Mouse (Mus musculus) midbrain, embryonic 11.5 days (tissue): ENCODE data around the gene Vps13a. TPM values are rescaled to one million over a fixed set of nuclear protein-coding genes. Genes with fewer than 3 reads are reported as not detected.
A peak's percentile ranks its signal among the peaks of the same experiment; 100 is the strongest.

ENCODE experiments used
- ATAC-seq: fragments of 200-750 bp; cut with Nextera tagmentation; 2 replicates; pipeline ENCODE4 v1.8.0; 2017; ENCODE audit warnings: moderate TSS enrichment, moderate library complexity; ENCODE audit not compliant: low FRiP score
- DNase-seq: peaks from one replicate; pipeline ENCODE4 v3.0.0; 2015; ENCODE audit warnings: low spot score; ENCODE audit errors: missing footprints
- H3K27ac ChIP-seq: fragments of 300-500 bp; sonication (generic); 2 replicates; pipeline ENCODE4 v1.5.1; 2014; ENCODE audit warnings: low read depth, low read length
- H3K27me3 ChIP-seq: fragments of 300-500 bp; sonication (generic); 2 replicates; pipeline ENCODE4 v1.6.1; 2014; ENCODE audit warnings: mild to moderate bottlenecking, low read length, moderate library complexity, mixed read lengths; ENCODE audit not compliant: control insufficient read depth, insufficient read depth
- H3K36me3 ChIP-seq: fragments of 300-500 bp; sonication (generic); 2 replicates; pipeline ENCODE4 v1.6.1; 2014; ENCODE audit warnings: mild to moderate bottlenecking, low read length, moderate library complexity, mixed read lengths; ENCODE audit not compliant: control insufficient read depth, insufficient read depth
- H3K4me1 ChIP-seq: fragments of 300-500 bp; sonication (generic); 2 replicates; pipeline ENCODE4 v1.6.1; 2014; ENCODE audit warnings: low read length; ENCODE audit not compliant: control insufficient read depth, insufficient read depth
- H3K4me2 ChIP-seq: fragments of 300-500 bp; sonication (generic); 2 replicates; pipeline ENCODE4 v1.6.1; 2014; ENCODE audit warnings: mild to moderate bottlenecking, moderate library complexity
- H3K4me3 ChIP-seq: fragments of 300-500 bp; sonication (generic); 2 replicates; pipeline ENCODE4 v1.5.1; 2014; ENCODE audit warnings: low read depth, low read length
- H3K9ac ChIP-seq: fragments of 300-500 bp; sonication (generic); 2 replicates; pipeline ENCODE4 v1.6.1; 2014; ENCODE audit warnings: low read length
- H3K9me3 ChIP-seq: fragments of 300-500 bp; sonication (generic); 2 replicates; pipeline ENCODE4 v1.6.1; 2016; ENCODE audit warnings: low read length; ENCODE audit not compliant: control insufficient read depth
- WGBS: fragments of 180-500 bp; shearing (Covaris S2); extraction: QIAGEN DNeasy Blood & Tissue Kit; methylation state at CpG from one replicate; pipeline ENCODE4 v1.1.7; 2014; 5-methylcytosine and 5-hydroxymethylcytosine counted together
- polyA plus RNA-seq: library from polyadenylated mRNA; unstranded; fragments of >200 nt; fragmentation: Nextera tagmentation; extraction: Ambion mirVana; gene quantifications from 2 replicates; pipeline ENCODE4 v1.2.1, GENCODE M21; 2014

Vps13a gene
- polyA plus RNA-seq, 1 experiment from 2014 or later: 12.4 TPM

- Histone ChIP-seq H3K27me3 (no peaks in the 10 kb centered on the region), H3K27ac (no peak overlapping the region), H3K4me3 (no peak overlapping the region), H3K4me2 (no peak overlapping the region), H3K9ac (no peak overlapping the region), H3K9me3 (no peaks in the 10 kb centered on the region), H3K36me3 (no peaks in the 10 kb centered on the region), H3K4me1 (no peaks in the 10 kb centered on the region)
- ATAC-seq: no peak
- 86% methylated on average over 4 of the region's 4 CpGs for WGBS
- DNase-seq: no peak
These were observed 43.9 kb downstream of the Vps13a start for GRCm38 (mm10) chr19:16736854-16737253.

GRCm38 (mm10) chr19:16728729-16729128, 52.0 kb downstream of the Vps13a start:
- no peak for ATAC-seq

GRCm38 (mm10) chr19:16715249-16715648, 65.5 kb downstream of the Vps13a start:
- no peak for ATAC-seq
- 89% methylated on average over 3 of the region's 3 CpGs for WGBS
- H3K4me2 ChIP-seq: no peak overlapping the region
- H3K27ac ChIP-seq: no peak overlapping the region
- H3K9ac ChIP-seq: no peak overlapping the region
- H3K27me3 ChIP-seq: no peaks in the 10 kb centered on the region
- no peak overlapping the region for H3K4me3 ChIP-seq
- DNase-seq: no peak
- H3K36me3 ChIP-seq: no peaks in the 10 kb centered on the region
- H3K9me3 ChIP-seq: no peaks in the 10 kb centered on the region
- no peaks in the 10 kb centered on the region for H3K4me1 ChIP-seq

More at GRCm38 (mm10) chr19:16728729-16729128, 52.0 kb downstream of the Vps13a start:
- no peaks in the 10 kb centered on the region for H3K36me3 ChIP-seq
- WGBS: 72% methylated on average over 2 of the region's 2 CpGs
- no peak overlapping the region for H3K27ac ChIP-seq
- no peak overlapping the region for H3K9ac ChIP-seq
- H3K27me3 ChIP-seq: no peaks in the 10 kb centered on the region
- no peaks in the 10 kb centered on the region for H3K4me1 ChIP-seq
- H3K9me3 ChIP-seq: no peaks in the 10 kb centered on the region
- DNase-seq: no peak
- H3K4me3 ChIP-seq: no peak overlapping the region
- no peak overlapping the region for H3K4me2 ChIP-seq

GRCm38 (mm10) chr19:16701790-16702189, 78.9 kb downstream of the Vps13a start:
- no peak overlapping the region for H3K4me3 ChIP-seq
- no peaks in the 10 kb centered on the region for H3K9me3 ChIP-seq
- 87% methylated on average over 1 of the region's 1 CpGs for WGBS
- H3K4me2 ChIP-seq: no peak overlapping the region
- H3K27ac ChIP-seq: no peak overlapping the region
- no peaks in the 10 kb centered on the region for H3K36me3 ChIP-seq
- no peaks in the 10 kb centered on the region for H3K27me3 ChIP-seq
- H3K4me1 ChIP-seq: no peaks in the 10 kb centered on the region
- DNase-seq (no peak), ATAC-seq (no peak)
- no peak overlapping the region for H3K9ac ChIP-seq

- Histone ChIP-seq H3K27ac (no peak overlapping the region), H3K36me3 (no peaks in the 10 kb centered on the region), H3K9ac (no peak overlapping the region), H3K4me1 (no peaks in the 10 kb centered on the region), H3K27me3 (no peaks in the 10 kb centered on the region), H3K4me3 (no peak overlapping the region), H3K4me2 (no peak overlapping the region), H3K9me3 (no peaks in the 10 kb centered on the region)
- DNase-seq (no peak), ATAC-seq (no peak)
- 96% methylated on average over 4 of the region's 4 CpGs for WGBS
These were observed 95.8 kb downstream of the Vps13a start for GRCm38 (mm10) chr19:16684922-16685321.

GRCm38 (mm10) chr19:16684210-16684609, 96.5 kb downstream of the Vps13a start:
- Histone ChIP-seq H3K4me3 (no peak overlapping the region), H3K27ac (no peak overlapping the region), H3K9me3 (no peaks in the 10 kb centered on the region), H3K9ac (no peak overlapping the region), H3K27me3 (no peaks in the 10 kb centered on the region), H3K4me1 (no peaks in the 10 kb centered on the region), H3K4me2 (no peak overlapping the region), H3K36me3 (no peaks in the 10 kb centered on the region)
- DNase-seq (no peak), ATAC-seq (no peak)
- 81% methylated on average over 2 of the region's 2 CpGs for WGBS

- Histone ChIP-seq H3K27me3 (no peaks in the 10 kb centered on the region), H3K4me2 (no peak overlapping the region), H3K4me1 (no peaks in the 10 kb centered on the region), H3K9ac (no peak overlapping the region), H3K9me3 (no peaks in the 10 kb centered on the region), H3K4me3 (no peak overlapping the region), H3K27ac (no peak overlapping the region), H3K36me3 (no peaks in the 10 kb centered on the region)
- DNase-seq: no peak
- WGBS: 32% methylated on average over 14 of the region's 14 CpGs
- peak; percentile 16; the same call in 1 of the 2 replicates for ATAC-seq
These were observed 154.9 kb downstream of the Vps13a start for GRCm38 (mm10) chr19:16625610-16626395.

GRCm38 (mm10) chr19:16624994-16625393, 155.7 kb downstream of the Vps13a start:
- Histone ChIP-seq H3K9ac (no peak overlapping the region), H3K27me3 (no peaks in the 10 kb centered on the region), H3K4me3 (no peak overlapping the region), H3K4me2 (no peak overlapping the region), H3K4me1 (no peaks in the 10 kb centered on the region), H3K9me3 (no peaks in the 10 kb centered on the region), H3K36me3 (no peaks in the 10 kb centered on the region), H3K27ac (no peak overlapping the region)
- ATAC-seq (no peak), DNase-seq (no peak)

- 94% methylated on average over 4 of the region's 4 CpGs for WGBS
These were observed 157.6 kb downstream of the Vps13a start for GRCm38 (mm10) chr19:16623154-16623553.

More at GRCm38 (mm10) chr19:16623154-16623553, 157.6 kb downstream of the Vps13a start:
- no peaks in the 10 kb centered on the region for H3K9me3 ChIP-seq
- H3K4me3 ChIP-seq: no peak overlapping the region
- no peak overlapping the region for H3K9ac ChIP-seq
- H3K4me1 ChIP-seq: no peaks in the 10 kb centered on the region
- no peaks in the 10 kb centered on the region for H3K36me3 ChIP-seq
- H3K4me2 ChIP-seq: no peak overlapping the region
- H3K27me3 ChIP-seq: no peaks in the 10 kb centered on the region
- H3K27ac ChIP-seq: no peak overlapping the region
- DNase-seq (no peak), ATAC-seq (no peak)
